Mouse (Mus musculus) lung, postnatal 14 days (tissue): Measurements from ENCODE around the gene Klhl18.
"Not testable (repeated sequence)": the region's sequence is repeated elsewhere in the genome, so short reads cannot be mapped to it uniquely, and the experiment has no call there.

Experiments used
- DNase-seq: peaks from one replicate; pipeline ENCODE4 v3.0.0; 2021

Klhl18 gene

GRCm38 (mm10) chr9:110413785-110414184 is 62.7 kb downstream of the Klhl18 start:
- DNase-seq: peak; percentile 79

DNA sequence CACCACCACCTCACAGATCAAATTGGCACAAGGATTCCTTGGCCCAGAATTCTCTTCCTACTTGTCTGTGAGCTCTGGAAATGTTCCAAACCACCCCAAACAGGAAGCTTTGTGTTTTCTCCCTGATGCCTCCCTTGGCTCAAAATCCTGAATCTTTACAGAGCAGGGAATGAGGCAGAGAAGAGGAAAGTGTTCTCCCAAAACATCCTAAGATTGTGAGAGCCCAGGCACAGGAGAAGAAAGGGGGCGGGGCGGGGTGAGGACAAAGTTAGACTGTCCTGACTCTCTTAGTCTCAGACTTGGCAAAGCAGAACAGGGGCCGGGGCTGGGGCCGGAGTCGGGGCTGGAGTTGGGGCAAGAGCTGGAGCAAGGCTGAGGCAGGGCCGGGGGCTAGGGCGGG is 63.6 kb downstream of the Klhl18 start:
- peak; percentile 34 for DNase-seq

- DNase-seq: peak; percentile 92
Observed at GRCm38 (mm10) chr9:110410908-110411887, 65.3 kb downstream of the Klhl18 start.

DNA sequence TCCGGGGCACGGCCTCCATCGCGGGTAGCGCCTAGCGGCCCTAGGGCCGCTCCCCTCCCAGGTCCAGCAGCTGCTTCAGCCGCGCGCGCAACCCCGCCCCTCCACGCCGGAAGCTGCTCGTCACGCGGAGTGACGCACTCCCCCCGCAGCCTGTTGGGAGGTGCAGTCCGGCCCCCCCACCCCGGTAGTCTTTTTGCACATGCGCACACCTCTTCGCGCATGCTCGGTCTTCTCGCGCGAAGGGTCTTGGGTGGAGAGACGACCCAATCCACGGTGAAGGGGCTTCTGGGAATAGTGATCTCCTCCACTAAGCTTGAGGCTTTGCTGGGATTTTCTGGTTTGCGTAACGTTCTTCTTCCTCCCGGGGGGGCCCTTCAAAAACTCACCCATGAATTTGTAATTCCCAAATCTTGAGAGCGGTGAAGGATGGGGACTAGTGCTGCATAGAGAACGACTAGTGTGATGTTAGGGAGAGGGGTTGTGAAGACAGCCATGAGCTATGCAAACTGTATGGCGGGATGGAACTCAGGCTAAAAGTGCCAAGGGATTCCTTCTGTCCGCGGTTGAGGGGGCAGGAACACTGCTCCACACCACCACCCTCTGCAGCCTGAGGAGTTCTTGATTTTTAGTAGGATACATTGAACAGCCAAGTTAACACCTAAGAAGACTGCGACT is 68.3 kb downstream of the Klhl18 start, which contains the start of gene Ptpn23:
Gene Ptpn23, minus strand, starts transcription at position 115 of the 675 bp plus-strand sequence.
- peak; percentile 96 for DNase-seq

DNA sequence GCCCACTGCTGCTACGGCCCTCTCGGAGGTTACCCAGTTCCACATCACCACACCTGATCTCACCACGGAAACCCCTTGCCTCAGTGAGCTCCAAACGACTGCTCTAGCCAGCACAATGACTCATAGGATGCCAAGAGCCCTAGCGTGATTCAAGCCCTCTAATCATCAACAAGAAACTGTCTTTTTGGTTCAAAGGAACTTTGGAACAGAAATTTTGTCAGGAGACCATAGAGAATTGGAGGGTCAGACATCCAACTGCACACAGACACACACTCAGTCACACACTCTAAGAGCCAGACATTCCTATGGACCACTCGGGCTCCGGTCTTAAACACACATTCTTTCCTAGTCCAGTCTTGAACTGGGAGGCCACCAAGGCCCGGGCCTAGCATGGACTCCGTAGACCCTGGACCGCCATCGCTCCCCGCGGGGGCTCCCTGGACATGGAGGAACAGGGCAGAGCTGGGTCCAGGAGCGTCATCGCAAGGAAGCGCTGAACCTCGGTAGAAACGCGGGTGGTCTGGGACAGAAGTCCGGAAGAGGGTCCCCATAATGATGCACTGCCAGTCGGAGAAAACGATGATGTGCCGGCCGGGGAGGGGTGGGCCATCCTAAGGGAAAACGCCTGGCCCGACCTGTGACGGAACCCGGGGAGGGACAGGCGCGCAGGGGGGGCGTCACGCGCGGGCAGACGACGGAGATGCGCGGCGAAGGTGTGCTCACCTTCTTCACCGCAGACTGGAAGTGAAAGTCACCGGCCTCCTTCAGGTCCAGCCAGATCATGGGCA is 69.0 kb downstream of the Klhl18 start:
- DNase-seq: no peak

DNA sequence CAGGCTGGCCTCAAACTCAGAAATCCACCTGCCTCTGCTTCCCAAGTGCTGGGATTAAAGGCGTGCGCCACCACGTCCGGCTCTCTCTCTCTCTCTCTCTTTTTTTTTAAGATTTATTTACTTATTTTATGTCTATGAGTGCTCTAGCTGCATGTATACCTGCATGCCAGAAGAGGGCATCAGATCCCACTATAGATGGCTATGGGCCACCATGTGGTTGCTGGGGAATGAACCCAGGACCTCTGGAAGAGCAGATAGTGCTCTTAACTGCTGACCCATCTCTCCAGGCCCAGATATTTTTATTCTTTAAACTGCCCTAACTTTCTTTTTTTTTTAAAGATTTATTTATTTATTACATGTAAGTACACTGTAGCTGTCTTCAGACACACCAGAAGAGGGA is 73.3 kb downstream of the Klhl18 start:
- DNase-seq: not testable (repeated sequence)

- no peak for DNase-seq
Observed at GRCm38 (mm10) chr9:110402731-110403130, 73.8 kb downstream of the Klhl18 start.

DNA sequence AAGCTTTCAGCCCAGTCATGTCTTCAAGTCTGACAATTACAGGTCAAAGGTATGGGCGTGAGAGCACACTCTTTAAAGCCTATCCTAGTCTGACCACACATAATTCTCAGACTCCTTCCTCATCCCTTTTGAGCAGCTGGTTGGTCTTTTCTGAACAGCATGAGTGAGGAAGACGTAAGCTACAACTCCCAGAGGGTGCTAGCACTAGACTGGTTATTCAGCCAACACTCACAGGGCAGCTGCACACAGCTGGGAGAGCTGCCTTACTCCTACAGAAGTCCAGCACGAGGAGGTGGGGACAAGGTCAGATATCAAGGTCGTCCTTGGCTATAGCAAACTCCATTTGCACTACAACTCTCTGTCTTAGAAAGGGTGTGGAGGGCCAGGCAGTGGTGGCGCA is 75.8 kb downstream of the Klhl18 start:
- DNase-seq: peak; percentile 40

DNA sequence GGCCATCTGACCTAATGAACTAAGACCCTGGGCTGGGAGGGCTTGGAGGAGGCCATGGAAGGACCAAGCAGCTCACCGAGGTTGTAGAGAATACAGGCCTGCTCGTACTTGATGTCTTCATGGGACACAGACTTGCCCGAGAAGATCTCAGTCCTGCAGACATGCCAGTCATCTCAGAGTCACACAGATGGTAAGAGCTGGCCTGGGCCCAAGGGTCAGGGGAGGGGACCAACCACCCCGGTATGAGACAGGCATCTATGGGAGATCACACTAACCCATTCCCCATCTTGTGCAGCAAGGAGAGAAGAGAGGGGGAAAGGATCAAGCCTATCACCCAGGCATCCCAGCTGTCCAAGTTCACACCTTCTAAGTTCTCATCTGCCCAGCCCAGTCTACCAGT is 83.2 kb downstream of the Klhl18 start:
- DNase-seq: no peak

GRCm38 (mm10) chr9:110390843-110391242 is 85.7 kb downstream of the Klhl18 start:
- no peak for DNase-seq

- DNase-seq: no peak
Observed at GRCm38 (mm10) chr9:110388011-110388410, 88.5 kb downstream of the Klhl18 start.

GRCm38 (mm10) chr9:110384369-110384929 is 92.0 kb downstream of the Klhl18 start:
- no peak for DNase-seq

DNA sequence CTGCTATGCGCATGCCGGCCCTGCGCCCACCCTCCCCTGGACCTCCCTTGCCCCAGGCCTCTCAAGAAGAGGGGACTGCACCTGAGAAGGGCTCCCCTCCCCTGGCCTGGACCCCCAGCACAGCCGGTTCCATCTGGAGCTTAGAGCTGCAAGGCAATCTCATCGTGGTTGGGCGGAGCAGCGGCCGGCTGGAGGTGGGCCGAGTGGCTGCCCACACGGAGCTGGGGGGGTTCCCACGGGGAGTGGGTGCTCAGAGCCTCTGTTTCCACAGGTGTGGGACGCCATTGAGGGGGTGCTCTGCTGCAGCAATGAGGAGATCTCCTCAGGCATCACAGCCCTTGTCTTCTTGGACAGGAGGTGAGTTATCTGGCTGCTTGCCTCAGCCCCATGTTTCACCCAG is 95.2 kb downstream of the Klhl18 start:
- DNase-seq: no peak

DNA sequence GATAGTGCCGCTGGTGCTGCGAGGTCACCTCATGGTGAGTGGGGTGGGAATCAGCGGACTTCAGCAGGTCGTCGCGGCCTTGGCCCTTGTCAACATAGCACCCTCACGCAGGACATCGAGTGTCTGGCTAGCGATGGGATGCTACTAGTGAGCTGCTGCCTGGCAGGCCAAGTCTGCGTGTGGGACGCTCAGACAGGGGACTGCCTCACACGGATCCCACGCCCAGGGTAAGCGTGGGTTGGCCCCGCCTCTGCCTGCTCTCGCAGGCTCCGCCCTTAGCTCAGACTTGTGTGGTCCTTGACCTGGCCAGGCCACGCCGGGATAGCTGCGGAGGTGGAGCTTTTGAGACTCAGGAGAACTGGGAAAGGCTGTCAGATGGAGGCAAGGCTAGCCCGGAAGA is 95.8 kb downstream of the Klhl18 start:
- DNase-seq: no peak

GRCm38 (mm10) chr9:110379361-110379760 is 97.1 kb downstream of the Klhl18 start:
- no peak for DNase-seq

DNA sequence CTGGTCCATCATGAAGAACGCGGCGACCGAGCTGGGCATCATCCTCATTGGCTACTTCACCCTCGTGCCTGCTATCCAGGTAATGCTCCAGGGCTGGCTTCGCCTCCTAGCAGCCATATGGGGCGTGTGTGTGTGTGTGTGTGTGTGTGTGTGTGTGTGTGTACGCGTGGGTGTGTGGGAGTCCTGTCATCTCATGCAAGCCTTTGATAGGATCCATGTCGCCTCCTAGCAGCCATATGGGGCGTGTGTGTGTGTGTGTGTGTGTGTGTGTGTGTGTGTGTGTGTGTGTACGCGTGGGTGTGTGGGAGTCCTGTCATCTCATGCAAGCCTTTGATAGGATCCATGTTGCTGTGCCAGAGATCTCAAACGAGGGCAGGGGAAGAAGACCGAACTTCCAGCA is 98.8 kb downstream of the Klhl18 start:
- not testable (repeated sequence) for DNase-seq
